Mouse (Mus musculus) kidney, embryonic 14.5 days (tissue): Measurements from ENCODE around the gene Mknk2. TPM values are rescaled to one million over a fixed set of nuclear protein-coding genes. Genes with fewer than 3 reads are reported as not detected.

Experiments
- ATAC-seq: fragments of 200-750 bp; cut with Nextera tagmentation; 2 replicates; pipeline ENCODE4 v1.8.0; 2017; ENCODE audit warnings: moderate number of reproducible peaks, mild to moderate bottlenecking, moderate TSS enrichment, moderate library complexity; ENCODE audit not compliant: low FRiP score, low TSS enrichment
- H3K27ac ChIP-seq: fragments of 300-500 bp; sonication (generic); 2 replicates; pipeline ENCODE4 v1.5.1; 2014; ENCODE audit warnings: low read depth, mild to moderate bottlenecking, low read length, moderate library complexity, mixed read lengths
- H3K27me3 ChIP-seq: fragments of 300-500 bp; sonication (generic); 2 replicates; pipeline ENCODE4 v1.6.1; 2014; ENCODE audit warnings: mild to moderate bottlenecking, low read length; ENCODE audit not compliant: control insufficient read depth, insufficient read depth
- H3K36me3 ChIP-seq: fragments of 300-500 bp; sonication (generic); 2 replicates; pipeline ENCODE4 v1.6.1; 2014; ENCODE audit warnings: low read length, mixed read lengths; ENCODE audit not compliant: control insufficient read depth, insufficient read depth
- H3K4me1 ChIP-seq: fragments of 300-500 bp; sonication (generic); 2 replicates; pipeline ENCODE4 v1.6.1; 2014; ENCODE audit warnings: low read length, mixed read lengths; ENCODE audit not compliant: control insufficient read depth, insufficient read depth
- H3K4me2 ChIP-seq: fragments of 300-500 bp; sonication (generic); replicated peaks from 2 replicates; pipeline ENCODE4 v1.6.1; 2014; ENCODE audit warnings: low read depth, mild to moderate bottlenecking, low read length
- H3K4me3 ChIP-seq: fragments of 300-500 bp; sonication (generic); 2 replicates; pipeline ENCODE4 v1.5.1; 2014; ENCODE audit warnings: mild to moderate bottlenecking, low read length
- H3K9ac ChIP-seq: fragments of 300-500 bp; sonication (generic); 2 replicates; pipeline ENCODE4 v1.6.1; 2014; ENCODE audit warnings: low read depth, mild to moderate bottlenecking, low read length, moderate library complexity
- H3K9me3 ChIP-seq: fragments of 300-500 bp; sonication (generic); 2 replicates; pipeline ENCODE4 v1.6.1; 2016; ENCODE audit warnings: low read length; ENCODE audit not compliant: control insufficient read depth
- WGBS: fragments of 180-500 bp; shearing (Covaris S2); extraction: QIAGEN DNeasy Blood & Tissue Kit; methylation state at CpG from one replicate; pipeline ENCODE4 v1.1.7; 2014; 5-methylcytosine and 5-hydroxymethylcytosine counted together
- polyA plus RNA-seq: library from polyadenylated mRNA; unstranded; fragments of >200 nt; fragmentation: Nextera tagmentation; extraction: Ambion mirVana; gene quantifications from 2 replicates; pipeline ENCODE4 v1.2.1, GENCODE M21; 2014

The Mknk2 gene
- polyA plus RNA-seq, 1 experiment from 2014 or later = 99.2 TPM

GRCm38 (mm10) chr10:80659213-80659612, 18.7 kb downstream of the Mknk2 start:
- peaks cover 35% of the 10 kb centered on the region for H3K4me1 ChIP-seq
- WGBS = 20% methylated on average over 10 of the region's 10 CpGs
- no peak for ATAC-seq

GRCm38 (mm10) chr10:80658841-80659202, 19.1 kb downstream of the Mknk2 start:
- Histone ChIP-seq H3K4me3 (no peak overlapping the region), H3K9me3 (no peaks in the 10 kb centered on the region), H3K36me3 (no peaks in the 10 kb centered on the region), H3K4me2 (peak overlapping the region; percentile 15; the same call in 1 of the 2 replicates), H3K27ac (no peak overlapping the region), H3K27me3 (no peaks in the 10 kb centered on the region), H3K4me1 (peaks cover 31% of the 10 kb centered on the region), H3K9ac (no peak overlapping the region)
- ATAC-seq = no peak
- WGBS = 63% methylated on average over 4 of the region's 4 CpGs

More at GRCm38 (mm10) chr10:80659213-80659612, 18.7 kb downstream of the Mknk2 start:
- Histone ChIP-seq H3K4me2 (peak overlapping the region; percentile 15; the same call in 1 of the 2 replicates), H3K4me3 (no peak overlapping the region; the same call in 1 of the 2 replicates), H3K27me3 (no peaks in the 10 kb centered on the region), H3K27ac (no peak overlapping the region), H3K9me3 (no peaks in the 10 kb centered on the region), H3K9ac (no peak overlapping the region), H3K36me3 (no peaks in the 10 kb centered on the region)

GRCm38 (mm10) chr10:80658194-80658840, 19.6 kb downstream of the Mknk2 start:
- Histone ChIP-seq H3K36me3 (no peaks in the 10 kb centered on the region), H3K9me3 (no peaks in the 10 kb centered on the region), H3K9ac (no peak overlapping the region), H3K27ac (no peak overlapping the region), H3K4me1 (peaks cover 26% of the 10 kb centered on the region), H3K4me3 (no peak overlapping the region), H3K27me3 (no peaks in the 10 kb centered on the region), H3K4me2 (no peak overlapping the region)
- 87% methylated on average over 14 of the region's 14 CpGs for WGBS
- no peak for ATAC-seq

GRCm38 (mm10) chr10:80656863-80657623, 20.9 kb downstream of the Mknk2 start, which contains the start of gene Btbd2:
TSS of gene Btbd2 (minus strand) at chr10:80657071.
- WGBS = 17% methylated on average over 15 of the region's 15 CpGs
- ATAC-seq = peak; percentile 50
- Histone ChIP-seq H3K4me2 (peak within 1 kb of the TSS; percentile 84), H3K9me3 (no peaks in the 10 kb centered on the region), H3K4me3 (peak within 1 kb of the TSS; percentile 65), H3K36me3 (0 out of 2 replicates have a peak, but pooled peaks cover 4% of the 10 kb centered on the region), H3K27ac (peak within 1 kb of the TSS; percentile 74), H3K27me3 (no peaks in the 10 kb centered on the region), H3K4me1 (peaks cover 23% of the 10 kb centered on the region), H3K9ac (peak within 1 kb of the TSS; percentile 86)

GRCm38 (mm10) chr10:80656130-80656862, 21.6 kb downstream of the Mknk2 start:
- peaks cover 23% of the 10 kb centered on the region for H3K4me1 ChIP-seq
- peak overlapping the region; percentile 84 for H3K4me2 ChIP-seq
- no peaks in the 10 kb centered on the region for H3K27me3 ChIP-seq
- no peaks in the 10 kb centered on the region for H3K9me3 ChIP-seq
- H3K4me3 ChIP-seq = peak overlapping the region; percentile 65
- H3K36me3 ChIP-seq = 0 out of 2 replicates have a peak, but pooled peaks cover 4% of the 10 kb centered on the region
- WGBS = under 1% methylated on average over 63 of the region's 72 CpGs
- peak overlapping the region; percentile 86 for H3K9ac ChIP-seq
- peak; percentile 85 for ATAC-seq
- peak overlapping the region; percentile 74 for H3K27ac ChIP-seq

GRCm38 (mm10) chr10:80655406-80656129, 22.3 kb downstream of the Mknk2 start:
- H3K27ac ChIP-seq = peak overlapping the region; percentile 53; the same call in 1 of the 2 replicates
- ATAC-seq = peak; percentile 58
- H3K9me3 ChIP-seq = no peaks in the 10 kb centered on the region

GRCm38 (mm10) chr10:80654866-80655265, 23.0 kb downstream of the Mknk2 start:
- Histone ChIP-seq H3K27ac (no peak overlapping the region), H3K9ac (peak overlapping the region; percentile 7; the same call in 1 of the 2 replicates), H3K4me2 (peak overlapping the region; percentile 84), H3K27me3 (no peaks in the 10 kb centered on the region), H3K4me1 (peaks cover 23% of the 10 kb centered on the region), H3K36me3 (0 out of 2 replicates have a peak, but pooled peaks cover 4% of the 10 kb centered on the region), H3K9me3 (no peaks in the 10 kb centered on the region), H3K4me3 (no peak overlapping the region)
- no peak for ATAC-seq
- 85% methylated on average over 6 of the region's 6 CpGs for WGBS

More at GRCm38 (mm10) chr10:80655406-80656129, 22.3 kb downstream of the Mknk2 start:
- no peaks in the 10 kb centered on the region for H3K27me3 ChIP-seq
- H3K36me3 ChIP-seq = 0 out of 2 replicates have a peak, but pooled peaks cover 4% of the 10 kb centered on the region
- H3K9ac ChIP-seq = peak overlapping the region; percentile 86
- H3K4me3 ChIP-seq = peak overlapping the region; percentile 65
- H3K4me2 ChIP-seq = peak overlapping the region; percentile 84
- 2% methylated on average over 11 of the region's 12 CpGs for WGBS
- H3K4me1 ChIP-seq = peaks cover 23% of the 10 kb centered on the region

- Histone ChIP-seq H3K4me3 (no peak overlapping the region), H3K9me3 (no peaks in the 10 kb centered on the region), H3K4me2 (no peak overlapping the region), H3K36me3 (peaks cover 9% of the 10 kb centered on the region), H3K4me1 (peaks cover 18% of the 10 kb centered on the region), H3K27me3 (no peaks in the 10 kb centered on the region), H3K27ac (no peak overlapping the region), H3K9ac (no peak overlapping the region)
- WGBS = 90% methylated on average over 6 of the region's 6 CpGs
- no peak for ATAC-seq
These were observed 24.7 kb downstream of the Mknk2 start for GRCm38 (mm10) chr10:80653156-80653720.
